Mouse (Mus musculus) ES-Bruce4 (cell line): ENCODE data around the gene Nxpe4. TPM values are rescaled to one million over a fixed set of nuclear protein-coding genes. Genes with fewer than 3 reads are reported as not detected.
"Not testable (repeated sequence)": the region's sequence is repeated elsewhere in the genome, so short reads cannot be mapped to it uniquely, and the experiment has no call there.

Experiments
- H3K27ac ChIP-seq: 2 replicates; pipeline ENCODE4 v1.5.1; 2012; ENCODE audit warnings: low read length, inconsistent platforms; ENCODE audit not compliant: insufficient read depth
- H3K27me3 ChIP-seq: 2 replicates; pipeline ENCODE4 v1.6.1; 2012; ENCODE audit warnings: mild to moderate bottlenecking, low read length, inconsistent platforms; ENCODE audit not compliant: control insufficient read depth, poor library complexity, insufficient read depth, severe bottlenecking
- H3K36me3 ChIP-seq: 2 replicates; pipeline ENCODE4 v1.6.1; 2012; ENCODE audit warnings: inconsistent platforms, mild to moderate bottlenecking, low read length, moderate library complexity; ENCODE audit not compliant: control insufficient read depth, poor library complexity, insufficient read depth, severe bottlenecking
- H3K4me1 ChIP-seq: one replicate; pipeline ENCODE4 v1.8.1; 2011; ENCODE audit warnings: low read length; ENCODE audit not compliant: control insufficient read depth, insufficient read depth
- H3K4me3 ChIP-seq: 2 replicates; pipeline ENCODE4 v1.5.1; 2011; ENCODE audit warnings: low read depth, mild to moderate bottlenecking, low read length
- H3K9ac ChIP-seq: 2 replicates; pipeline ENCODE4 v1.6.1; 2012; ENCODE audit warnings: low read depth, mild to moderate bottlenecking, inconsistent platforms; ENCODE audit not compliant: poor library complexity, severe bottlenecking
- H3K9me3 ChIP-seq: replicated peaks from 2 replicates; pipeline ENCODE4 v1.6.1; 2012; ENCODE audit warnings: mild to moderate bottlenecking, low read length, inconsistent platforms; ENCODE audit not compliant: control insufficient read depth, poor library complexity, insufficient read depth, severe bottlenecking
- CTCF ChIP-seq: IDR thresholded peaks from one replicate; pipeline ENCODE4 v1.8.1; 2011; ENCODE audit warnings: low read depth, low read length
- EP300 ChIP-seq: IDR thresholded peaks from 2 replicates; pipeline ENCODE4 v1.6.1; 2011; ENCODE audit warnings: low read depth, low read length; ENCODE audit not compliant: insufficient read depth
- POLR2A ChIP-seq: IDR thresholded peaks from one replicate; pipeline ENCODE4 v1.8.1; 2011; ENCODE audit warnings: low read length; ENCODE audit not compliant: insufficient read depth
- polyA plus RNA-seq: library from polyadenylated mRNA; stranded (reverse); fragments of >200 nt; gene quantifications from 2 replicates; pipeline ENCODE4 v1.2.4, GENCODE M21; 2011; ENCODE audit warnings: low read depth; ENCODE audit not compliant: missing spikeins, insufficient read depth, insufficient read length

Gene Nxpe4
- polyA plus RNA-seq, 1 experiment = 0.88 TPM

DNA sequence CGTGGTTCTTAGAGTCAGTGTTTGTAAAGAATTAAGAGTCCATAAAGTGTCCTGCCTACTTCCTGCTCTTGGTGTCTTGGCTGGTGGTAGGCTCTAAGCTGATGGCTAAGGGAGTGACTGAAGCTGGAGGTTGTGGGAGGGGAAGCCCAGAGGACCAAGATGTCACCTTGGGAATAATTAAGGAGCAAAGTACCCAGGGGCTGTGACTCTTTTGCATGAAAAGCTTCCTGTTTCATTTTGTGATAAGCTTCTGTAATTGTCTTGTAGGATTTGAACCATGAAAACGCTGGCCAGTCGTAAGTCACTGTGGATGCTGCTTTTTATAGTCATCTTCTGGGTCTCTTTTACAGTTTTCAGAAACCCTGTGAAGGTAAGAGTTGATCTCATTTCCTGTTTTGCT lies 228.2 kb downstream of the Nxpe4 start:
- Histone ChIP-seq H3K9me3 (no peaks in the 10 kb centered on the region), H3K9ac (no peak overlapping the region), H3K36me3 (no peaks in the 10 kb centered on the region), H3K4me1 (peaks cover 2% of the 10 kb centered on the region), H3K27ac (no peak overlapping the region), H3K27me3 (no peaks in the 10 kb centered on the region), H3K4me3 (no peak overlapping the region)
- TF ChIP-seq CTCF (no peak), POLR2A (no peak), EP300 (no peak)

DNA sequence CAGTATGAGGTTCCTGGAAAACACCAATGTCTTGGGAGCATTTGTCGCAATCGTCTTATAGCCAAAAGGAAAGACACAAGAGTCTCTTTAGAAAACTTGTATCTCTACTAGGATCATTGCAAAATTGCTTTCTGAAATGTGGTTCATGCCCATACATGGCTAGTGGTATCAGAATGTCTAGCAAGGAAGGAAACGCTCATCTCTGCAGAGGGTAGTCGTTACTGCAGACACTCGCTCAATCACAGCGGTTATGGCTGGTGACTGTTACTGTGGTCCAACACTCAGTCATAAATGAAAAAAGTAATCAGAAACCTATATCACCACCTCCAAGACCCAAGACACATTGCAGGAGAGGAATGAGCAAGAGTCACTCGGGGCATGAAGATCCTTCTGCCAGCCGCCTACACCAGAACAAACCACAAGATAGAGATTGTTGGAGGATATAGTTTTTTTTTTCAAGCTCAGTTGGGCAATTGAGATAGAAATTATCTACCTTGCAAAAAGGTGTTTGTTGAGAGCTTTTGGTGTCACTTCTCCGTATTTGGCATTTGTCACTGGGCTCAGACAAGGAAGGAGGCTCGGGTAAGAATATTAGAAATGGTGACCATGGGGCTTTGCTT lies 241.9 kb downstream of the Nxpe4 start:
- Histone ChIP-seq H3K4me3 (no peak overlapping the region), H3K9me3 (0 out of 2 replicates have a peak, but pooled peaks cover 3% of the 10 kb centered on the region), H3K9ac (no peak overlapping the region), H3K4me1 (no peaks in the 10 kb centered on the region), H3K36me3 (no peaks in the 10 kb centered on the region), H3K27ac (no peak overlapping the region), H3K27me3 (no peaks in the 10 kb centered on the region)
- TF ChIP-seq CTCF (no peak), EP300 (no peak), POLR2A (no peak)

DNA sequence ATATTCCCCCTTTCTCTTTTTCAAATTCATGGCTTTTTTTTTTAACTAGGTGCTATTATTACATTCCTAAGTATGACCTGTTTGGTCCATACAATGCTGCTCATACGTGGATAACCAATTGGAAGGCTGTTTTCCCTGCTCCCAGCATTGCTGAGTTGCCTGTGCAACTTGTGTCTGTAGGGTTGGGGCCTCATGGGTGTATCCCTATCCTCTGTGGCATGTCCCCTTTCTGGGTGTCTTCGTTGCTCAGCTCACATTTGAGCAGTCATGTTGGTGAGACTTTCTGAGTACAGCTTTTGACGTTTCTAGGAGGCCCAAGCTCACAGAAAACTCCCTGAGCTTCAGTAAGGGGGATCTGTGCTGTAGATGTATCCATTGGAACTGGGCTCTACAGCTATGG lies 242.9 kb downstream of the Nxpe4 start:
- Histone ChIP-seq H3K4me3 (no peak overlapping the region), H3K9me3 (0 out of 2 replicates have a peak, but pooled peaks cover 3% of the 10 kb centered on the region), H3K4me1 (no peaks in the 10 kb centered on the region), H3K9ac (no peak overlapping the region), H3K36me3 (no peaks in the 10 kb centered on the region), H3K27me3 (no peaks in the 10 kb centered on the region), H3K27ac (no peak overlapping the region)
- TF ChIP-seq EP300 (no peak), CTCF (no peak), POLR2A (no peak)

DNA sequence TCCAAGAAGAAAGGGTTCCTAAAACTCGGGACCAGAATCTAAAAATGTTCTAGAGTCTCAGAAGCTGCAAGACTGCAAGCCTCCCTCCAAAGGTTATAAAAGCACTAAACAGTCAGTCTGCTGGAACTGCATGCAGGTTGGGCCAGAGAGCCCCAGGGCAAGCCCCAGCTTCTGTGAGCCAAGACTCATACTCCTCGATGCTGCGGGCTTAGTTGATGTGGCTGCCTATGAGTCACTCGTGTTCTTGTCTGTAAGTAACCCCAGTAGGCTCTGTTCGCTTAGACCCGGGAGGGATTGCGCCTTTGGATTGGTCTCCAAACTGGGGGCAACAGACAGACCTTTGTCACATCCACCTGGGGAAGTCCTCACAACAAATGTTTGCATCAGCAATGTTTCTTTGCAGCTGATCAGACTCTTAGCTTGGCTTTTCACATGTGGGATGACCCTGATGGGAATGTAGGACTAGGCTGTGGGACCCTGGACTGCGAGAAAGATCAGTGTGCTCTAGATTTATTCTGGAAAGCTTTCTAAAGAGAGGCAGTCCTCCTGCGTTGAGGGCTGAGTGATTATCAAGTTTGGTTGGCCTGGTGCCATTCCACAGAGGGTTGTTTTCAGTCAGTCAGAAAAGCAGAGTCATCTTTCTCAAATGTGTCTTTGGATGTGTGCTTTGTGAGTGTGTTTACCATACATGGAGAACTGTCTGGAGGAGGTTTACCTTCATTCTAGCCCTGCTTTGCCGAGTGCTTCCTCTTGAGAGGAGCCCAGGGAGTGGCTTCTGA lies 245.9 kb downstream of the Nxpe4 start:
- Histone ChIP-seq H3K36me3 (no peaks in the 10 kb centered on the region), H3K4me1 (no peaks in the 10 kb centered on the region), H3K27me3 (no peaks in the 10 kb centered on the region), H3K9me3 (no peaks in the 10 kb centered on the region), H3K4me3 (no peak overlapping the region), H3K9ac (no peak overlapping the region), H3K27ac (no peak overlapping the region)
- TF ChIP-seq CTCF (no peak), EP300 (no peak), POLR2A (no peak)

DNA sequence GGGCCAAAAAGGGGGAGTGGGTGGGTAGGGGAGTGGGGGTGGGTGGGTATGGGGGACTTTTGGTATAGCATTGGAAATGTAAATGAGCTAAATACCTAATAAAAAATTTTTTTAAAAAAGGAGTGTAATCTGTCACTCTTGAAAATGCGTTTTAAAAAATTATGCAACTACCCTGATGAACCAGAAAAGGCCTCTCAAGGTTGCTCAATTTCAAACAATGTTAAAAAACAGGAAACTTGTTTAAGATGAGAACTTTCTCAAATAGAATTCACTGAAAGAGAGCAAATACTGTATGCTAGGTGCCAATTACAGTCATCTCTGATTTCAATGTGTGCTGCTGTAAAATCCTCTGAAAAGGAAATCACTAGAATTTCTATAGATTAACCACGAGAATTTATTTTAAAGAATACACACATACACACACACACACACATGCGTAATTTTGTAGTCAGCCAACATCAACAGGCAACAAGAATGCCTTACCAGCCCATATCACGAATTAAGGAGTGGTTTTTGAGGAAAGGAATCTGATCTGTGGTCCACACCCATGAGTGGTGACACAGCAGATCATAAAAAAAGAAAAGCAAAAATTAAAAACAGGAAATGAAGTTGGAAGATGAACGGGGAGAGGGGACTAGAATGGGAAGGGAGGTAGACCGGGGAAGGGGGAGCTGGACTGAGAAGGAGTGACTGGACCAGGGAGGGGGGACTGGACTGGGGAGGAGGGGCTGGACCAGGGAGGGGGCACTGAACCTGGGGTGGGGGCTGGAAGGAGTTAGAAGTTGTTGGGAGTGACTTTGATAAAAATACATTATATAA lies 248.6 kb downstream of the Nxpe4 start:
- Histone ChIP-seq H3K9ac (no peak overlapping the region), H3K4me1 (no peaks in the 10 kb centered on the region), H3K9me3 (no peaks in the 10 kb centered on the region), H3K27ac (no peak overlapping the region), H3K36me3 (no peaks in the 10 kb centered on the region), H3K4me3 (no peak overlapping the region), H3K27me3 (no peaks in the 10 kb centered on the region)
- TF ChIP-seq CTCF (no peak), POLR2A (no peak), EP300 (no peak)

DNA sequence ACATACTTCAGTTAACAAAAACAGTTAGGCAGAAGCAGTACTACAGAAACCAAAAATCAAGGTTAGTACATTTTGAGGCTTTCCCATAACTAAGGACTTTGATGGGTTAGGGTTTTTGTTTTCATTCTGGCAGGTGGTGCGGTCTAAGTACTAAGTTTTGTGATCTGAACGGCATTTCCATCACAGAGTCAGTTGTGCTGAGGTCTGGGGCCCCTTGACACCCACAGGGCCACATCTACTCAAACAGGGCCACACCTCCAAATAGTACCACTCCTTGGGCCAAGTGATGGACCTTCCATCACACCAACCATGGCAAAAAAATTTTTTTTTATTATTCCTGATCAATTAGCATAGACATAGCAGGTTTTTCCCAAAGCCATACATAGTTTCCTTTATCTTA lies 251.8 kb downstream of the Nxpe4 start:
- Histone ChIP-seq H3K27me3 (no peaks in the 10 kb centered on the region), H3K9me3 (no peaks in the 10 kb centered on the region), H3K36me3 (no peaks in the 10 kb centered on the region), H3K9ac (no peak overlapping the region), H3K4me1 (no peaks in the 10 kb centered on the region), H3K4me3 (no peak overlapping the region), H3K27ac (no peak overlapping the region)
- TF ChIP-seq CTCF = no peak
- TF ChIP-seq POLR2A = no peak
- no peak for TF ChIP-seq EP300

DNA sequence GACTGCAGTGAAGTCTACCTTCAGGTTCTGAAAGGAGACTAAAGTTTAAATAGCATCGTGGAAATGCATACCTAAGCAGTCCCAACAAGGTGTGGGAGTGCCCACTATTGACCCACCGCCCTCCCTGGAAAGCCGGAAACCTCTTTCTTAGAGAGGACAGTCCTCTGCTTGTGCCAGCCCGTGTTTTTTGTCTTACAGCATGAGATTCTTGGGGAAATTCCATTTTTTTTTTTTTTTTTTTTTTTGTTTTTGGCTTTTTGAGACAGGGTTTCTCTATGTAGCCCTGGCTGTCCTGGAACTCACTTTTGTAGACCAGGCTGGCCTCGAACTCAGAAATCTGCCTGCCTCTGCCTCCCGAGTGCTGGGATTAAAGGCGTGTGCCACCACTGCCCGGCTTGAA lies 255.5 kb downstream of the Nxpe4 start:
- H3K9ac ChIP-seq, H3K9me3 ChIP-seq, H3K36me3 ChIP-seq, H3K27me3 ChIP-seq, H3K4me3 ChIP-seq, H3K27ac ChIP-seq, H3K4me1 ChIP-seq: not testable (repeated sequence)
